Mouse (Mus musculus) stomach, embryonic 14.5 days (tissue): ENCODE data around the gene Mrpl12. TPM values are rescaled to one million over a fixed set of nuclear protein-coding genes. Genes with fewer than 3 reads are reported as not detected.

Experiments
- polyA plus RNA-seq: library from polyadenylated mRNA; unstranded; fragments of >200 nt; fragmentation: Nextera tagmentation; extraction: Ambion mirVana; gene quantifications from 2 replicates; pipeline ENCODE4 v1.2.1, GENCODE M21; 2014

Mrpl12 gene
- polyA plus RNA-seq, 1 experiment from 2014 or later, result 153 TPM

Other genes with a start within 250 kb of the Mrpl12 start
- gene Actg1, start 136.1 kb upstream of the Mrpl12 start, polyA plus RNA-seq, result 2,902 and 3,014 TPM in 2 replicates
- gene Fscn2, start 123.1 kb upstream of the Mrpl12 start, polyA plus RNA-seq, result 0.30 and 0.59 TPM in 2 replicates
- 35.7 and 40.2 TPM in 2 replicates for gene Faap100, start 105.8 kb upstream of the Mrpl12 start, polyA plus RNA-seq
- 32.9 and 37.0 TPM in 2 replicates for gene Nploc4, start 46.9 kb upstream of the Mrpl12 start, polyA plus RNA-seq
- not detected in 2 replicates for gene Tspan10, start 42.0 kb upstream of the Mrpl12 start, polyA plus RNA-seq
- gene Pde6g, start 31.1 kb upstream of the Mrpl12 start, polyA plus RNA-seq, result 0.21 TPM in 1 of 2 replicates, not detected in the other
- 15.0 and 15.3 TPM in 2 replicates for gene Oxld1, start 26.5 kb upstream of the Mrpl12 start, polyA plus RNA-seq
- 30.9 and 31.1 TPM in 2 replicates for gene Ccdc137, start 26.5 kb upstream of the Mrpl12 start, polyA plus RNA-seq
- gene Arl16, start 17.0 kb upstream of the Mrpl12 start, polyA plus RNA-seq, result 43.3 and 49.4 TPM in 2 replicates
- gene Slc25a10, start 7.2 kb downstream of the Mrpl12 start, polyA plus RNA-seq, result 66.5 and 75.1 TPM in 2 replicates
- 1.2 and 1.9 TPM in 2 replicates for gene Gcgr, start 46.1 kb downstream of the Mrpl12 start, polyA plus RNA-seq
- gene Mcrip1, start 65.1 kb downstream of the Mrpl12 start, polyA plus RNA-seq, result 229 and 239 TPM in 2 replicates
- gene Ppp1r27, start 66.5 kb downstream of the Mrpl12 start, polyA plus RNA-seq, result not detected in 2 replicates
- 768 and 850 TPM in 2 replicates for gene P4hb, start 88.6 kb downstream of the Mrpl12 start, polyA plus RNA-seq
- 575 and 578 TPM in 2 replicates for gene Arhgdia, start 97.0 kb downstream of the Mrpl12 start, polyA plus RNA-seq
- gene Alyref, start 113.8 kb downstream of the Mrpl12 start, polyA plus RNA-seq, result 314 and 411 TPM in 2 replicates
- gene Anapc11, start 113.8 kb downstream of the Mrpl12 start, polyA plus RNA-seq, result 234 and 267 TPM in 2 replicates
- gene Npb, start 123.9 kb downstream of the Mrpl12 start, polyA plus RNA-seq, result 13.0 and 13.7 TPM in 2 replicates
- gene Pcyt2, start 133.3 kb downstream of the Mrpl12 start, polyA plus RNA-seq, result 119 and 135 TPM in 2 replicates
- gene Sirt7, start 140.6 kb downstream of the Mrpl12 start, polyA plus RNA-seq, result 31.1 and 36.1 TPM in 2 replicates
- gene Mafg, start 149.0 kb downstream of the Mrpl12 start, polyA plus RNA-seq, result 21.2 and 25.0 TPM in 2 replicates
- gene Pycr1, start 159.2 kb downstream of the Mrpl12 start, polyA plus RNA-seq, result 28.1 and 28.6 TPM in 2 replicates
- not detected in 2 replicates for gene Myadml2, start 163.5 kb downstream of the Mrpl12 start, polyA plus RNA-seq
- 14.0 and 14.2 TPM in 2 replicates for gene Notum, start 176.6 kb downstream of the Mrpl12 start, polyA plus RNA-seq
- gene Aspscr1, start 188.4 kb downstream of the Mrpl12 start, polyA plus RNA-seq, result 115 and 116 TPM in 2 replicates
- 152 and 165 TPM in 2 replicates for gene Cenpx, start 229.1 kb downstream of the Mrpl12 start, polyA plus RNA-seq
- gene Lrrc45, start 229.3 kb downstream of the Mrpl12 start, polyA plus RNA-seq, result 48.6 and 55.2 TPM in 2 replicates
- 11.1 and 11.7 TPM in 2 replicates for gene Rac3, start 236.9 kb downstream of the Mrpl12 start, polyA plus RNA-seq
- gene Dcxr, start 242.7 kb downstream of the Mrpl12 start, polyA plus RNA-seq, result 33.2 TPM in 2 replicates
- gene Cbr2, start 247.5 kb downstream of the Mrpl12 start, polyA plus RNA-seq, result 36.9 and 46.6 TPM in 2 replicates